Mouse (Mus musculus) layer of hippocampus, adult 9-11 months (tissue): Measurements from ENCODE around the gene Lrguk.

Experiments
- DNase-seq: peaks from one replicate; pipeline ENCODE4 v3.0.0; 2022

Gene Lrguk

DNA sequence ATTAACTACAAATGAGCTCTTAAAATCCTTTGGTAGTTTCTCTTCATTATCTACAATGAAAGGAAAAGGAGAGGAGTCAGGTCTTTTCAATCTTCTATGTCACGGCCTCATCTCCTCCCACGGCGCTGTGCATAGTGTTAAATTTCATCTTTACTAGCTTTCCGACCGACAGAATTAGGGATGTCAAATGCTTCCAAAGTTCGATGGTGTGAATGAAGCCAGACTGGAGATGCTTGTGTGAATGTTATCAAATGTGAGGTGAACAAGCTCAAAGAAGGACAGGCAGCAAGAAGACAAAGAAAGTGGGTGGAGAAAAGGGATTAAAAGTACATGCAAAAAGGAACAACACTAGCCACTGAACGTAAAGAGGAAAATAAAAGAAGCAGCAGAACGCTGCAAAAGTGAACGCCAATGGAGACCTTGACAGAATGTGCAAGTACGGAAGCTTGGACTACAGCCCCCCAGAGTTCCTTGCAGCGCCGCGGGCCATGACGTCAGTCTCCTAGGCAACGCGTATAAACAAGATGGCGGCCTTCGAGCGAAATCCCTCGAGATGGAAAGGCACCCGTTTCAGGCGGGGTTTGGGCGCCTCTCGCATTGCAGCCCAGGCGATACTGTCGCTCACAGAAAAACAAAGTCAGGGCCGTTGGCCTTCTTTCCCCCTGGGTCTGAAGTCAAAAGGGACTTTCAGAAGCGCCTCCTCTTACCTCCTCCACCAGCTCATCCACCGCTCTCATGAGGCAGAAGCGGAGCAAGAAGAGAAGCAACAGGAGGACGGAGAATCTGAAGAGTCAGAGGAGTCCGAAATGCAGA, at the start of gene Lrguk:
Gene Lrguk, plus strand, starts transcription at position 516 of the 813 bp plus-strand sequence.
- DNase-seq: peak; percentile 92

DNA sequence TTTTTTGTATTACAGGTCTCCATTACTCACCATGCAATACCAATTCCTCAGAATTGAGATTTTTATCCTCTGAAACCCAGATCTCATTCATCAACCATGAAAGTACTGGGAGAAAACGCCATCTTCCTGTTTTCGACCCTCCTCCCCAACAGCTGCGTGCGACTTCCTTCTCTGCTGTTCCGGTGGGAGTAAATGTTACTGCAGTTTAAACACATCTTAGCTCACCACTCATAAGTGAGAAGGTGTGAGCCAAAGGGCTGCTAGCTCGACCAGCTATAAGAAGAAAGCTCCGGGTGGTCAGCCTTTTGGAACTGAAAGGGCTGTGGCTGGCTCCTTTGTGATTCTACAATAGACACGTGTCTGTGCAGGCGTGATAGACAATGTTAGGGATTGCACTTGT, 46.5 kb upstream of the Lrguk start:
- DNase-seq: no peak

DNA sequence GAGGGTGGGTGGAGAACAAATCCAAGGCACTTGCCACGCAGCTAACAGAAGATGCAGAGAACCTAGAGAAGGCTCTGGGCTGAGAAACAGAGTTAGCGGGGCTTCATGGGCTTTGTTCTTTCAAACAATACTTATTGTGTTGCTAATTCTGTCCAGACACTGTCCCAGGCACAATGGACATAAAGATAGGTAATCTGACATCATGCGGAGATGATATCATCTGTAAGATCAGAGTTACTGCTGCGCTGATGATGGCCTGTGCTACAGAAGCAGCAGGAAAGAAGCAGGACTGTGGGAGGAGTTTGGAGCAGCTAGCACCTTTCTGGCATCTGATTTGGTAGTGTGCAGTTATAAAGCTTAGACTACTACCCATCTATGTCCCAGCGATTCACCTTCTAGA, 42.1 kb upstream of the Lrguk start:
- DNase-seq: no peak

DNA sequence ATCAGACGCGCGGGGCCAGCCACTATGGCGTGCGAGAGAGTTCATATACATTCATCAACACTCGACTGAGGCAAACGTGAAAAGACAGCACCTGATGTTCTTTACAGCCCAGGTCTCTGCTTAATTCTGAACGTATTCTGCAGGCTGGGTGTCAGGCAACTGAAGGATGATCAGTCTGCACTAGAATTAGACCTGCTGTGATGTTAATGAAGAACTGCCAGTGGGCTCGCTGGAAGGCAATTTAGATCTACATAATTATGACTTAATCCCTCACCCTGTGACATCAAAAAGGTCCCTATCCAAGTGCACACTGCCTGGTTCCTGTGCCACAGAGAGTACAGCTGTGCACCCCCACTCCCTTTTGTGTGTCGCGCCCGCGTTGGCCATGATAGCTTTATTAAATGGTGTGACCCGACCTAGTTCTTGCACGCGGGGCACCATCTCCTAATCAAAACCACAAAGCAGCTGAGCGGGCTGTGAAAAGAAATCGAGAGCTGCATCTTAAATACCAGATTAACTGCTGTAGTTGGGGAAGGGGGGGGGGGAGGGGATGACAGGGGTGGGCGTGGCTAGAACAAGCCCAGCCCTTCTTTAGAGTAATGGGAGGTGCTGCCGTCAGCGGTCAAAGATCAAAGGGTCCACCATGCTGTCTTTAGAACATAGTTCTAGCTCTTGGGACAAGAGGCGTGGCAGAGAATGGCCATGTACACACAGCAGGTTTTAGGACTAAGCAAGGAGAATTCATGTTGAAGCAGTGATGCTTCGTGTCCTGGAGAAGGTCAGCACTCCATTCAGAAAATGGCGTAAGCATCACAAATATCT, 36.8 kb upstream of the Lrguk start:
- DNase-seq: no peak

DNA sequence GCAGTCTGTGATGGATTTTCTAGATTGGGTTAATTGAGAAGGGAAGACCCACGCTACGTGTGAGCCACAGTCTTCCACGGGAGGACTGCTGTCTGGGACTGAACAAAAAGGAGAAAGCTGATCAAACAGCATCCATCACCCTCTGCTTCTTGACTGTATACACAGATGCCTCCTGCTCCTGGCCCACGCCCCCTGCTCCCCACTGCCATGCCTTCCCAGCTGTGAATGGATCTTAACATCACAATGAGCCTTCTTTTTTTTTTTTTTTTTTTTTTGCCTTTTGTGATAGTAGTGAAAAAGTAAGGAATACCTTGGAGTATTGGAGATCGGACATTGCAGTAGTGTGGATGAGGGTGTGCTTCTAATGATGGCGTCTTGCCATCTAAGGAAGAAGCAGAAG, 35.4 kb upstream of the Lrguk start:
- no peak for DNase-seq

DNA sequence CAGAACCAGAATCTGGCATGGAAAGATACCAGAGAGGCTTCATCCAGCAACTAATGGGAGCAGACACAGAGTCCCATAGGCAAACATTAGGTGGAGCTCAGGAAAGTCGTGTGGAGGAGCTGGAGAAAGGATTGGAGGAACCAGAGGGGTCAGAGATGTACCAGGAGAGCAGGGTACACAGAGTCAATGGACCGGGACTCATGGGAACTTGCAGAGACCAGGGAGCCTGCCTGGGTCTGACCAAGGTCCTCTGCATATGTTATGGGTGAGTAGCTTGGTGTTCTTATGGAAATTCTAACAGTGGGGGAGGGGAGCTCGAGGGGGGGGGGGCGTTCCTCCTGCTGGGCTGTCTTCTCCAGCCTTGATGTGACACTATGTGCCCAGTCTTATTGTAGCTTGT, 30.7 kb upstream of the Lrguk start:
- DNase-seq: no peak

DNA sequence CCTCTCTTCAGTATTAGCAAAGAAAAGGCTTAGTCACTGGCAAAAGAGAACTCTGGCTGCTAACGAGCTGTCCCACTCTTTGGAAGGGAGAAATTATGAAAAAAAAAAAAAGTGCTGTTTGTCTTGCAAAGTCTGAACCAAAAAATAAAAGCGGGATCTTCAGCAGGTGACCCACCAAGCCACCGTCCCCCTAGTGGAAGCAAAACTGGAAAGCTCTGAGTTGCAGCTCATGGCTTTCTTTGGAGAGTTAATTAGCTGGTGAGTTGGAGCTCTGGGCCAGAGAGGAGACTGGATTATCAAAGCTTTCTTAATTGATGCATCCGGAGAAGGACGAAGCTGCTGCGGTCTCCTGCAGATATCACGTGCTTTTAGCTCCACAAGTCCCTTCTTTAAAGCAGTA, 29.7 kb upstream of the Lrguk start:
- DNase-seq: no peak

DNA sequence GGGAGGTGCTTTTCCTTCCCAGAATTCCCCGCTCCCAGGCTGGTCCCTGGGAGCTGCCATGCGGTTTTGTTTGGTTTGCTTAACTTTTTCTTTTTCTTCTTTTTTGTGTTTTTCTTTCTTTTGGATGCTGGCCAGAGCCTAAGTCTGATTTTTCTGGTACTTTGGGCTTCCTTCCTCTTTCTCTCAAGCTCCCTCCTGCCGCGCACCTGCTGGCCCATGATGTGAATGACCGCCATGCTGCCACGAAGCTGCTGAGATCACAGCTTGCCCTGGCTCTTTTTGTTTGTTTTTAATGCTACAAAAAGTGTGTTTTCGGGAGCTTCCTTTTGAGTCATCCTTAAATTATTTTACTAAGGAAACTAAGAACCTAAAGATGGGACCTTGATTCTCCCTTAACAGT, 28.6 kb upstream of the Lrguk start:
- no peak for DNase-seq

DNA sequence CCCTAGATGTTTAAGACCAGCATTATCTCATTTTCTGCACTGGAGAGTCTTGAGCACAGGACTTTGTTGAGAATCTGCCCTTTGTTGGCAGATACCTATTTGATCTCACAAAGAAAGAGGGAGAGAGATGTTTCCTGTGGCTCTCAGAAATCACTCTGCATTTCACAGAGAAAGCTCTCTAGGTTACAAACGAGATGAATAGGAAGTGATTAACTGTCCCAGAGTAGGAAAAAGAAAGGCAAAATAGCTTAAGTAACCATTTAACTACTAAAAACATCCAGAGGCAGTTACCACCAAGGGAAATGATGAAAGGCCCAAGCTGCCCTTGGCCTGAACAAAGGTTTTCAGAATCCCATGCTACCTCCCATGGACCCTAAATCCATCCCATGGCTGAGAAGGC, 26.2 kb upstream of the Lrguk start:
- DNase-seq: no peak

DNA sequence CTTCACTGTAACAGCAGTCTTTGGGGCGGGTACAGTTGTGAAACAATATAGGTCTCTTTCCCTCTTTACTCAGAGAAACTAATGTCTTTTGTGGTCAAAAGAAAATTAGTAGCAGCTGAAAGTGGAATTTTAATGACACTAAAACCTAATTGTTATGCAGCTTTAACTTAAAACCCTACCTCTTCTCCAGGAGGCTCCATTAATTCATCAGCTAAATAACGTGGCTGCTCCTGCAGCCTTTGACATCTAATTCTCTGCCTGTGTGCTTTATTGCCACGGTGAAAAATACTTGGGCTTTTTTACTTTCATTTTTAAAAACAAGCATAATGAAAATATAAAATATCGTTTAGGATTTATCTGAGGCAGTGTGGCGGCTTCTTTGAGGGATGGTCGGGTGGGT, 15.8 kb upstream of the Lrguk start:
- no peak for DNase-seq

DNA sequence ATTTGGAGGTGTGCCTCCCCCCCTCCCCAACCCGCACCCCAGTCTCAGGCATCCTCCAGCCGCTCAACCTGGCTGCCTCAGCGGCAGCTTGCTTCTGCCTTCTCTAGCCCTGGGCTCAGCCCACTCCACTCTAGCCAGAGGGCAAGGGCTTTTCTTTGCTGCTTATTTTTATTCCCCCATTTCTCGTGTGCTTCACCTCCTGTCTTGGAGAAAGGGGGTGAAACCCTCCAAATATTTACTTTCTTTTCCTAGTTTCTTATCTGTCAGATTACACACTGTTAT, 439 bp downstream of the Lrguk start:
- no peak for DNase-seq

DNA sequence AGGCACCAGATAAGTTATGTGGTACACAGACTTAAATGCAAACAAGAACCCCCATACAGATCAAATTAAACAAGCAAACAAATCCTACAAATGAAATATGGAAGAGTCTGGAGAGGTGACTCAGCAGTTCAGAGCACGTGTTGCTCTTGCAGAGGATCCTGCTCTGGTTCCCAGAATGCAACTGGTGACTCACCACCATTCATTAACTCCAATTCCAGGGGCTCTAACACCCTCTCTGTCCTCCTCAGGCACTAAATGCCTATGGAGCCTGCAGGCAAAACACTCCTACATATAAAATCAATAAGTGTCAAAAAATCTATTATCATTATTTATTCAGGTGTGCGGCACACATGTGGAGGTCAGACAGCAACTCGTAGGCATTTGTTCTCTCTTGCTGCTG, 4.8 kb downstream of the Lrguk start:
- DNase-seq: no peak

DNA sequence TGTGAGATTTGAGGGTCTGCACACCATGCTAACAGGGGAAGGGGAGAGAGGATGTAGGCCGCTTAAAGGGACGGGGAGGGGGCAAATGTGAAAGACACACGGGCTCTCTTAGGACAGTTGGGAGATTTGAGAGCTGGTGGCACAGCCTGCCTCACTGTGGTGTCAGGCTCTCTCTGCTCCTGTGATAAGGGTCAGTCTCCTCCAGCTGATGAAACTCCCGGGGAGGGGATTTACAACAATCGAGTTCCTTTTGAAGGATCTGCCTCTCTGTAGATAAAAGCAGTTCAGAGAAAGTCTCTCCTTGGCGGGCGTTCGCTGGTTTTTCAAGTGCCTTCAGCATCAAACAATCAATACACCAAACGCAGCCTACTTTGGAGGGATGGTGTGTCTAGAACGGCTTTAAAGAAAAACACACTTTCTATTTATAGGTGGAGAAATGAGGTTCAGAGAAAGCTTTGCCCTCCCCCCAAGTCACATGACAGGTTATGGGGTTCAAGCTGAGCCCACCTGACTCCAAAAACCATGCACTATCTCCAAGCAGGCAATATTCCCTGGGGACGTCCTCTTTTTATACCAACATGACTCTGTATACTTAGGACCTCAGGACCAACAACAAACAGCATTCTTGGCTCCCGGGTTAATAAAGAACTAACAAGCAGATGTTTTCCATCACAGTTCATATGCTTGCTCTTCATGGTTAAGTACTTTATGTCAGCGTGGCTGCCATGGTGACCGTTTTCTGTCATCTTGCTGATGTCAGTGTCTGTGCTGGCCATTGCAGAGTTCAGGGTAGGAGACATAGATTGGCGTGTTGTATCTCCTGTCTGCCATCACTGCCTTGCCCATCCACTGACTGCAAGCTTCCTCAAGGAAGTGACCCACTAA, 5.6 kb downstream of the Lrguk start:
- DNase-seq: no peak

DNA sequence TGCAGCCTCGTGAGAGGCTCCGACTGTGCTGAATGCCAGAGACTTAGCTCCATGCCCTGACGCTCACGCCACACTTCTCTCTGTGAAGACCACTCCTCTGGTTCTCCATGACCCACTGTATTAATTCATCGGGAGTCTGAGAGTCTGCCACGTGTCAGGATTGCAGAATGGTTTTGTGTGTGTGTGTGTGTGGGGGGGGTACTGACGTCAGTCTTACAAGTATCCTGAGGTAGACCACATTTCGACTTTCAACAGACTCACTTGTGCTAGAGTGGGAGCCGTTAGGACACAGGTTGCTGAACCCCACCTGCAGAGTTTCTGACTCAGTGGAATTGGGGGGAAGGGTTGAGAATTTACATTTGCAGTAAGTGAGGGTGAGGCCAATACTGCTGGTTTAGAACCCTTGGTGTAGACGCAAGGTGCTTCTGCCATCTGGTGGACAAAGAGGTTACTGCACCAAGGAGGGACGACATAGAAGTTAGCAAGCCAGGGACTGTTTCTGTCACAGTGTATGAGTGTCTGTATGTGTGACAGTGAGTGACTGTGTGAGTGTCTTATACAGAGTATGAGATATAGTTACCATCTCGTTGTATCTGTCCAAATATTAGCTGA, 11.5 kb downstream of the Lrguk start:
- peak; percentile 80 for DNase-seq

DNA sequence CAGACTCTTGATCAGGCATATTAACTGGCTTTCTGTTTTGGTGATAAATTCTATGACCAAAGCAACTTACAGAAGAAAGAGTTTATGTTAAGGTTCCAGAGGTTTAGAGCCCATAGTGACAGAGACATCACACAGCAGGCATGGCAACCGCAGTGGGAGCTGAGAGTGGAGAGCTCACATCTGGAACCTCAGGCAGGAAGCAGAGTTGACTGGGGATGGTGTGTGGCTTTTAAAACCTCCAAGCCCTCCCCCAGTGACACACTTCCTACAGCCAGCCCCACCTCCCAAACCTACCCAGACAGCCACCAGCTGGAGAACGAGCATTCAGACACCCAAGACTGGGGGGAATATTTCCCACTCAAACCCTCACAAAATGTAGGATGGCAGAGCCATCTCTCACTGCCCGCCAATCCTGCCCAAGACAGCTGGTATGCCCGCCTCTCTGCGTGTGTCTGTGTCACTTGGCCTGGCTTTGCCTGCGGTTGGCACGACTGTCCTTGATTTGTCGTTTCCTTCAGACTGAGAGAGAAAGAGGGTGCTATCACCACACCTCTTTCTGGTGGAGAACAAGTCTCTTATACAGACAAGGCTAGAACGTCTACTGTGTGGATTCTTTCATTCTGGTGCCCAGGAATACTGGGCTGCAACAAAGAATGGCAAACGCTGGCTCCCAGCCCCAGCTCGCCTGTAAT, 12.5 kb downstream of the Lrguk start:
- DNase-seq: no peak

DNA sequence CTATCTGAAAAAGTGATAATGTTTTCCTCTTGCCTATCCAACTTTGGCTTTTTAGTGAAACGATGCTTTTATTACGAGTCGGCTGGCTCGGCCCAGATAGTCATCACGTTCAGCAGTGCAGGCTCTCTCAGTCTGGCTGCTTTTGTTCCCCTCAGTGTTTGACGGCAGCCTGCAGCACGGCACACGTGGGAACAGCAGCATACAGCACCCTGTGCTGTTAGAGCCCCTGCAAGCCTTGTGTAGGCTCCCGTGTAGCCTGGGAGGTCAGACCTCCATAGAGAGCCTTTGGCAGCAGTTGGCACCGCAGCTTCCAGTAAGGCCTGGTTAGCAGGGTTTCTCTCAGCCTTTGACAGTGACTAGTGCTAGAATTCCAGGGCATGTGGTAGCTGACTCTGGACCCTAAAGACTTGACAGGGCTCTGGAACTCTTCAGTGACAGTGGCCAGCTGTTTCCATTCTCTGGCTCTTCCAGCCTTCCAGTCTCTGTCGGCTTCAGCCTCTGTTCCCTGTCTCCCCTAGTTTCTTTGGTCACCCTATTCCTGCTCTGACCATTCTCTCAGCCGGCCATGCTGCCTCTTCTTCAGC, 15.1 kb downstream of the Lrguk start:
- no peak for DNase-seq

DNA sequence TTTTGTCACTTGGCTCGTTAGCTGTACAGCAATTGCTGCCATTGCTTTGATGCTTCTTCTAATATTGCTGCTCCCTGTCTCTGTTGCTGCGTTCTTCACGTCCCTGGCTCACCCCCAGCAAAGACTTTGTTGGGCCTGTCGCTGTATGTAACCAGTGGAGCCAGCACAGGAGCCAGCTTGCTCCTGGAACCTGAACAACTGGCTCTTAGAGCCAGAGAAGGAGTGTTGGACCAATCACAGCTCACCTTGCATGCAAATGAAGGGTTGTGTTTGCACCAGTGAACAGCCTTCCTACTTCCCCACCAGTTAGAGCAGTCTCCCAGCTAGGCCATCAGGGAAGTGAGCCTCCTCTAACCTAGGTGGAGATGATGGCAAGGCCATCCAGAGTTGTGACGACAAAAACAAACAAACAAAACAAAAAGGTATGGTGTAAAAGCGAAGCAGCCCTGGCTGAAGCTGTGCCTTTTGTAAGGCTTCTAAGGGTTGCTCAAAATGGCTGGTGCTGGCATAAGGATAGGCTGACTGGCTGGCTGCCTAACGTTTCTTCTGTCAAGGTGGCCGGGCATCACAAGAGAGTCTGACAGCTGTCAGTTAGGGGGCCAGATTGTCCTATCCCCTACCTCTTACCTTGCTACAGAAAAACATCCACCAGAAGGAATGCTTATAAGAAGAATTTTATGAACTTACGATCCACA, 15.7 kb downstream of the Lrguk start:
- DNase-seq: no peak

DNA sequence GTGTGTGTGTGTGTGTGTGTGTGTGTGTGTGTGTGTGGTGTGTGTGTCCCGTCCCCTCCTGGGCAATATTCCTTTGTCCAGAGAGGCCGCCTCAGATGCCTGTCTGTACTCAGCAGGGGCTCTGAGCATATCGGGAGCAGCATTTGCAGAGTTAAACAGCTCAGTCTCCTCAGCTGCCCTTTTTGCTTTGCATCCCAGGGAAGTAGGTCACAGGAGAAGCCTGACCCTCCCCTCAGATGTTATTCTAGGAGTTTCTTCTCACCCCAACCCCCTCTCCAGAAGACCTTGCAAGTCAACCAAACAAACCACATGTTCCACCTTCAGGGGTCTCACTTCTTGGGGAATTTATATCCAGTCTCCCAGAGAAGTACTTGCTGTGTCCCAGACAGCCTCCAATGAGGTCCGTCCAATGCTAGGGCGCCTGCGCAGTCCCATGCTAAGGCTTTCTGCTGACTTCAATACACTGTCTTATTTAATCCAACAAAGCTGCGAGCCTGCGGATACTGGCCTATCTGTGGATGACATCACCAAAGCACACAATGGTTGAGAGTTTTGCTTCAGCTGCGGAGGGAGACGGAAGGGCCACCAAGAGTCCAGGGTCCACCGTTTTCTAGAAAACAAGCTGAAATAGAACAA, 17.4 kb downstream of the Lrguk start:
- DNase-seq: no peak

DNA sequence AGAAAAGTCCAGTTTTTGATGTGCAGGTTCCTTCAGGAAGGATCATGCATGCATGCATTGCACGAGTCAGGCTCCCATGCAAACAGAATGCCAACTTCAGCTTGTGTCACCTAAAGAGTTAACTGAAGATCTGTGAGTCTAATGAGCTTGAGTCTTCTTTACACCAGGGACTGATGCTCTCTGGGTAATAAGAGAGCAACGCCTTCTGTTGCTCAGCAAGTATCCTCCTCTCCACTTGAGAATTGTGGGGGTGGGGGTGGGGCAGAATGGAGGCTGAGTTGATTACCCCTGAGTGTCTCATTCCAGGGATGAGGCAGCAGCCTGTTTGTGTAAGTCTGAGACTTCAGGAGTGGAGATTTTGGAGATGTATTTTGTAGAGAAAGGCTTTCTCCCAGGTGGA, 20.2 kb downstream of the Lrguk start:
- DNase-seq: no peak

DNA sequence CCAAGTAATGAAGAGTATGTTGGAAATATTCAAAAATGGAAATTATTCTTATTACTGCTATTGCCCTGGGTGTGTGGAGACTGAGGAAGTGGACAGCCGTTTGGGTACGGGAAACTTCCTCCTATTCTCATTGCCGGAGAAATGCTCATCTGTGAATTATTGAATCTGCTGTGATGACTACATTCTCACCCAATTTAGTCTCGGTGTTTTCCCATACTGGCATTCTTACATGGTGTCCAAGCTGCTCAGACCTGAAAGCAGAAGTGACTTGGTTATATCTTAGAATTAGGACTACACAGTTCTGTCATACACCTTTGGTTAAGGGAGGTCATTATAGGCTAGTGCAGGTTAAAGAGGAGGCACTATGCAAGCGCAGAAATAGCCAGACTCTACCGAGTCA, 30.5 kb downstream of the Lrguk start:
- DNase-seq: no peak

DNA sequence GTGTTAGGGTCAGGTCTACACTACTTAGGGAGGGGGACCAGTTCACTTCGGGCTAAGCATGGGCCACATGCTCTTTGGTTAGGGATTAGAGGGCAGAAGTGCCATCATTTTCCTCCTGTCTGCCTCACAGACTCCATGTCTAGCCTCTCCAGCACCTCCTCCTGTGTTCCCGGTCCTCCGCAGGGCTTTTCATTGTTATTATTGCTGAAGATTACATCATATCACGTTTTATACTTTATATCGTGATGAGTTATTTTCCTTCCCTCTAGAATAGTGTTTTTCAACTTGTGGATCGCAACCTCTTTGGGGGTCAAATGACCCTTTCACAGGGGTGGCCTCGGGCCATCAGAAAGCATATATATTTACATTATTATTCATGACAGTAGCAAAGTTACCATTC, 37.5 kb downstream of the Lrguk start:
- no peak for DNase-seq
